Mouse (Mus musculus) kidney, postnatal 0 days (tissue): ENCODE measurements around the gene Cspg4. TPM values are rescaled to one million over a fixed set of nuclear protein-coding genes. Genes with fewer than 3 reads are reported as not detected.

Experiments
- ATAC-seq: fragments of 200-750 bp; cut with Nextera tagmentation; replicated peaks from 2 replicates; pipeline ENCODE4 v1.8.0; 2017; ENCODE audit warnings: low read depth, moderate number of reproducible peaks, moderate TSS enrichment, moderate library complexity; ENCODE audit not compliant: low FRiP score
- DNase-seq: peaks from one replicate; pipeline ENCODE4 v3.0.0-alpha.2; 2016; ENCODE audit warnings: low spot score
- H3K27ac ChIP-seq: fragments of 300-500 bp; sonication (generic); 2 replicates; pipeline ENCODE4 v1.5.1; 2014; ENCODE audit warnings: mild to moderate bottlenecking
- H3K27me3 ChIP-seq: fragments of 300-500 bp; sonication (generic); 2 replicates; pipeline ENCODE4 v1.6.1; 2014; ENCODE audit warnings: low read length, mixed read lengths; ENCODE audit not compliant: insufficient read depth
- H3K36me3 ChIP-seq: fragments of 300-500 bp; sonication (generic); 2 replicates; pipeline ENCODE4 v1.6.1; 2014; ENCODE audit warnings: low read length, mixed read lengths; ENCODE audit not compliant: insufficient read depth
- H3K4me1 ChIP-seq: fragments of 300-500 bp; sonication (generic); replicated peaks from 2 replicates; pipeline ENCODE4 v1.6.1; 2014; ENCODE audit warnings: antibody characterized with exemption, low read length, mixed read lengths; ENCODE audit not compliant: insufficient read depth
- H3K4me2 ChIP-seq: fragments of 300-500 bp; sonication (generic); 2 replicates; pipeline ENCODE4 v1.6.1; 2014; ENCODE audit warnings: mild to moderate bottlenecking, low read length, moderate library complexity, mixed read lengths
- H3K4me3 ChIP-seq: fragments of 300-500 bp; sonication (generic); replicated peaks from 2 replicates; pipeline ENCODE4 v1.5.1; 2014; ENCODE audit warnings: low read depth, low read length
- H3K9ac ChIP-seq: fragments of 300-500 bp; sonication (generic); 2 replicates; pipeline ENCODE4 v1.6.1; 2014; ENCODE audit warnings: low read depth, low read length
- H3K9me3 ChIP-seq: fragments of 300-500 bp; sonication (generic); replicated peaks from 2 replicates; pipeline ENCODE4 v1.6.1; 2016; ENCODE audit warnings: low read length, inconsistent platforms, mixed read lengths
- CTCF ChIP-seq: IDR thresholded peaks from 2 replicates; pipeline ENCODE4 v1.5.1; 2016; ENCODE audit warnings: antibody characterized with exemption, low read depth, mild to moderate bottlenecking, moderate library complexity
- WGBS: fragments of 180-500 bp; shearing (Covaris S2); extraction: QIAGEN DNeasy Blood & Tissue Kit; methylation state at CpG from one replicate; pipeline ENCODE4 v1.1.7; 2014; 5-methylcytosine and 5-hydroxymethylcytosine counted together
- polyA plus RNA-seq: library from polyadenylated mRNA; unstranded; fragments of >200 nt; fragmentation: Nextera tagmentation; extraction: Ambion mirVana; gene quantifications from 2 replicates; pipeline ENCODE4 v1.2.1, GENCODE M21; 2015

Cspg4 gene
- polyA plus RNA-seq, 1 experiment from 2014 or later, result 18.1 TPM

DNA sequence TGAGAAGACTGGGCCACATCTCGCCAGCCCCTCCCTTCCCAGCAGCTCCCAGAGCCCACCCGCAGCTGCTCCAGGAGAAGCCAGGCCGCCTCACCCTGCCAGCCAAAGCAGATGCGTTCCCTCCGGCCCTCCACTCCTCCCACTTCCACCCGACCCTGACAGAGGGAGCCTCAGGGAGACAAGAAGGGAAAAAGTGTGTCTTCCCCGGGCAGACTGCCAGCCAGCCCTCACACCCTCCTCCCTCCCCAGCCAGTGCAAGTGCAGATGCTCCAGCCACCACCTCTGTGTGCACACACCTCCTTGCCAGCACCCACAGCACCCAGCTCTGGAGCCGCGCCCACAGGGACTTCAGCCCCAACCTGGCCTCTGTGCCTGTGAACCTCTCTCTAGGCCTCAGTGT, 12.0 kb downstream of the Cspg4 start:
- Histone ChIP-seq H3K9me3 (no peaks in the 10 kb centered on the region), H3K4me1 (peaks cover 24% of the 10 kb centered on the region), H3K27me3 (no peaks in the 10 kb centered on the region), H3K4me2 (no peak overlapping the region), H3K4me3 (no peak overlapping the region), H3K9ac (0 out of 2 replicates have a peak overlapping the region, but pooled peaks have one; percentile 29), H3K27ac (no peak overlapping the region), H3K36me3 (no peaks in the 10 kb centered on the region)
- DNase-seq, result peak; percentile 78
- peak; percentile 18; the same call in 1 of the 2 replicates for ATAC-seq
- WGBS, result 38% methylated on average over 9 of the region's 9 CpGs
- TF ChIP-seq CTCF, result no peak

DNA sequence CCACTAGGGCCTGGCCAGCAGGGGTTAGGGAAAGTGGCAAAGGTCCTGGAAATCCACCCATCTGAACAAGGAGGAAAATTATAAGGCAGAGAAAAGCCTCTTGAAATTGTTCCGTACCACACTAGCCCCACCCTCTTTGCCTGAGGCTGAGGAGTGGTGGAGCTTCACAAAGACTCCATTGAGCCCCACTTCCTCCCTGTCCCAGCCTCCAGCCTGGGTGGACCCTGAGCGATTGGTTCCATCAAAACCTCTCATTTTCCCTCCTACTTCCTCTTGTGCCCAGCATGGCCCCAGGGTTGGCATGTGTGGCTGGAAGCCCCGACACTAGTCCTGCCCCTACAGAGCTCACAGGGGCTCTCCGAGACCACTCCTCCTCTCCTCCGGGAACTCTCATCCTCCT, 12.5 kb downstream of the Cspg4 start:
- no peak for ATAC-seq
- Histone ChIP-seq H3K4me2 (no peak overlapping the region), H3K4me1 (peaks cover 20% of the 10 kb centered on the region), H3K4me3 (no peak overlapping the region), H3K9me3 (no peaks in the 10 kb centered on the region), H3K27ac (no peak overlapping the region), H3K36me3 (no peaks in the 10 kb centered on the region), H3K27me3 (no peaks in the 10 kb centered on the region), H3K9ac (no peak overlapping the region)
- DNase-seq, result no peak
- 84% methylated on average over 5 of the region's 5 CpGs for WGBS
- no peak for TF ChIP-seq CTCF

DNA sequence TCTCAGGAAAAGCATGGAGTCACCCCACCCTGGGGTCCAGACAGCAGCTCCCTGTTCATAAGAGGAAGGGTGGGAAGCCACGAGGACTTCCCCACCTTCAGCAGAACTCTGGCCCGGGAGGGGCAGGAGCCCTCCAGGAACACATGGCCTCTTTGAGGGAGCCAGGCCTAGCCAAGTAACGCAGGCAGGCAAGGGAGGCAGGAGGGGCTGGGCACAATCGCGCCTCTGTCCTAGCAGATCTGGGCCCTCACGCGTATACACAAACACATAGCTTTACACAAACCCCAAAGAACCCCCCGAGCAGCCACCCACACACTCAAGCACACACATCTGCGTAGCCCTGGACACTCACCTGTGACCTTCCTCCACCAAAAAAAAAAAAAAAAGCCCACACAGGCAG, 16.0 kb downstream of the Cspg4 start:
- H3K27me3 ChIP-seq, result no peaks in the 10 kb centered on the region
- H3K9me3 ChIP-seq, result no peaks in the 10 kb centered on the region
- peaks cover 11% of the 10 kb centered on the region for H3K4me1 ChIP-seq
- WGBS, result 40% methylated on average over 9 of the region's 9 CpGs
- H3K36me3 ChIP-seq, result no peaks in the 10 kb centered on the region
- DNase-seq, result no peak
- H3K27ac ChIP-seq, result no peak overlapping the region
- H3K9ac ChIP-seq, result no peak overlapping the region
- no peak overlapping the region for H3K4me2 ChIP-seq
- TF ChIP-seq CTCF, result no peak
- H3K4me3 ChIP-seq, result no peak overlapping the region
- no peak for ATAC-seq

DNA sequence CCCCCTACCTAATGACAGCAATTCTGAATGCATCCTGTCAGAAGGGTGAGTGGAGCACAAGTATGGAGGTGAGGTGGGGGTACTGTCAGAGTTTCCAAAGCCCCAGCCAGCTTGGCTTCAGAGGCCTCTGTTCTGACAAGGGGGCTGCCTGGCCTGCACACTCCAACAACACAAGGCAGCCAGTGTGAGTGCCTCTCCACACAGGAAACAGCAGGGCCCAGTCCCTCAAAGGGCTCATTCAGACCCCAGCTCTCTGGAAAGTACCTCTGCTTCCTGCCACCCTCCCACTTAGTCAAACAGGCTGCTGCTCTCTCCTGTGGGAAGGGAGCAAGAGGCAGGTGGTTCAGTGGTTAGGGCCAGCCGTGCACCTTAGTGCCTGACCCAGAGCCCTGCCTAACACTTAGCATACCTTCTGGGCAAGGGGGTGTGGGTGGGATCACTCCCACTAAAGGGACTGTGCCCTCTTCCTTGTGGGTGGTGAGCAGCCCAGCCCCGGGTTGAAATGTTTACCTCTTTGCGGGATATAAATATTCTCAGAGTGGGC, 16.8 kb downstream of the Cspg4 start:
- Histone ChIP-seq H3K4me2 (no peak overlapping the region), H3K36me3 (0 out of 2 replicates have a peak, but pooled peaks cover under 1% of the 10 kb centered on the region), H3K27ac (no peak overlapping the region), H3K9me3 (no peaks in the 10 kb centered on the region), H3K4me3 (no peak overlapping the region), H3K27me3 (no peaks in the 10 kb centered on the region), H3K9ac (no peak overlapping the region), H3K4me1 (peaks cover 8% of the 10 kb centered on the region)
- 57% methylated on average over 3 of the region's 3 CpGs for WGBS
- no peak for DNase-seq
- ATAC-seq, result no peak
- TF ChIP-seq CTCF, result no peak

DNA sequence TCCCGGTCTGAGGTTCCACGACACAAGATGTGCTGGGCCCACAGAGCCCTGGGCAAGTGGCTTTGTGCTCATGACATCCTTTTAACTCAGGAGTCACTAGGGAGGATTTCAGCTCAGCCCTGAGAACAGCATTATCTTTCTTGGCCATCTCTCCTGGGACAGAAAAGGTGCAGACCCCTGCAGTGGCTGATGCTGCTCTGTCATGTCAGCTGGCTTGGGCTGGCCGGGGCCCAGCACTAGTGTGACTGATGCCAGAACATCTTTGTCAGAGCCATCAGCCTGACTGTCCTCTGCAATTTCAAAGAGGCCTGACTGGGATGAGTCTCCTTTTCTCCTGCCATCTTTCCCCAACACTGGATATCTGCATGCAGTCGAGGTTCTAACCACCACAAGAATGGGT, 17.4 kb downstream of the Cspg4 start:
- Histone ChIP-seq H3K27ac (no peak overlapping the region), H3K4me1 (0 out of 2 replicates have a peak, but pooled peaks cover 3% of the 10 kb centered on the region), H3K4me2 (no peak overlapping the region), H3K4me3 (no peak overlapping the region), H3K9ac (no peak overlapping the region), H3K36me3 (peaks cover 8% of the 10 kb centered on the region), H3K9me3 (no peaks in the 10 kb centered on the region), H3K27me3 (no peaks in the 10 kb centered on the region)
- DNase-seq (no peak), ATAC-seq (no peak)
- 64% methylated on average over 4 of the region's 4 CpGs for WGBS
- TF ChIP-seq CTCF, result no peak

- Histone ChIP-seq H3K27ac (no peak overlapping the region), H3K4me3 (no peak overlapping the region), H3K4me2 (no peak overlapping the region), H3K36me3 (peaks cover 12% of the 10 kb centered on the region), H3K4me1 (0 out of 2 replicates have a peak, but pooled peaks cover 3% of the 10 kb centered on the region), H3K27me3 (no peaks in the 10 kb centered on the region), H3K9me3 (no peaks in the 10 kb centered on the region), H3K9ac (no peak overlapping the region)
- TF ChIP-seq CTCF, result no peak
- ATAC-seq (no peak), DNase-seq (no peak)
- WGBS, result 41% methylated on average over 12 of the region's 12 CpGs
Observed at GRCm38 (mm10) chr9:56882818-56883217, 18.0 kb downstream of the Cspg4 start.

DNA sequence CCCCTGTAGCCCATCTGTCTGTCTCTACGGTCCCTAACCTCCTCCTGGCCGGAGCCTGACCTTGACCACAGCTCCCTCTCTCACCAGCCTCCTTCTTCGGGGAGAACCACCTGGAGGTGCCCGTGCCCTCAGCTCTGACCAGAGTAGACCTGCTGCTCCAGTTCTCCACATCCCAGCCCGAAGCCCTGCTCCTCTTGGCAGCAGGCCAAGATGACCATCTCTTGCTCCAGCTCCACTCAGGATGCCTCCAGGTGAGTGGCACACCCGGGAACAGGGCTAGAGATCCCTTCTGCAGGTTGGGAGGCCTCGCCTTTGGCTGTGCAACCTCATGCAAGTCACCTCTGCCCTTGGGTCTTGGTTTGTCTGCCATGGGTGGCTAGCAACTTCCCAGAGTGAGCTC, 18.6 kb downstream of the Cspg4 start:
- Histone ChIP-seq H3K4me2 (no peak overlapping the region), H3K36me3 (peaks cover 18% of the 10 kb centered on the region), H3K4me3 (no peak overlapping the region), H3K9me3 (no peaks in the 10 kb centered on the region), H3K9ac (no peak overlapping the region), H3K4me1 (0 out of 2 replicates have a peak, but pooled peaks cover 3% of the 10 kb centered on the region), H3K27ac (no peak overlapping the region), H3K27me3 (no peaks in the 10 kb centered on the region)
- no peak for TF ChIP-seq CTCF
- DNase-seq (no peak), ATAC-seq (no peak)
- WGBS, result 62% methylated on average over 7 of the region's 7 CpGs
